Mouse (Mus musculus) retina, postnatal 1 day (tissue): Measurements from ENCODE around the gene Prps1l3.
"Not testable (repeated sequence)": the region's sequence is repeated elsewhere in the genome, so short reads cannot be mapped to it uniquely, and the experiment has no call there.

Experiments
- DNase-seq: peaks from one replicate; pipeline ENCODE4 v3.0.0-alpha.2; 2012

Prps1l3 gene

DNA sequence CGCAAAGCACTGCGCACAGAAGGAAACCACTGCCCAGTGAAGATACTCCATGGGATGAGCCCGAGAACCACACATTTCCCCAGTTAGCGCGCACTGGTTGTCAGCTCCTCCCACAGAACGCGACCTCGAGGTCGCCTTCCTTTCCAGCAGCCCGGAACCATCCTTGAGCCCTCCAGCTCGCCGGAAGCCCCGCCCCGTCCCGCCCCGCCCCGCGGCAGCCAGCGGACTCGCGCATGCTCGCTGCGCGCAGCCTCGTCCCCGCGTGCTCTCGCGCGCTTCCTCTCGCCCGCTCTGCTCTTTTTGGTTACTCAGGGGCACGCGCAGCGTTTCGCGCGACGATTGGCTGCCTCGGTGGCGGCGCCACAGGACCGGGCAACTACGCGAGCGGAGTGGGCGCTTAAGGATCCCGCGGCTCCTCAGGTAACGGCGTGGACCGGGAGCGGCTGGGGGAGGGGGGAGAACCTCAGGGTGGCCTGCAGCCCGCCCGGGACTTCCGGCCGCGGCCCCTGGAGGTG lies at the start of gene Prps1l3, which contains the start of gene Mipol1:
Prps1l3 (plus strand) TSS at position 221 of the 515 bp plus-strand sequence.
Mipol1 (plus strand) TSS at position 236 of the 515 bp plus-strand sequence.
- peak; percentile 96 for DNase-seq

DNA sequence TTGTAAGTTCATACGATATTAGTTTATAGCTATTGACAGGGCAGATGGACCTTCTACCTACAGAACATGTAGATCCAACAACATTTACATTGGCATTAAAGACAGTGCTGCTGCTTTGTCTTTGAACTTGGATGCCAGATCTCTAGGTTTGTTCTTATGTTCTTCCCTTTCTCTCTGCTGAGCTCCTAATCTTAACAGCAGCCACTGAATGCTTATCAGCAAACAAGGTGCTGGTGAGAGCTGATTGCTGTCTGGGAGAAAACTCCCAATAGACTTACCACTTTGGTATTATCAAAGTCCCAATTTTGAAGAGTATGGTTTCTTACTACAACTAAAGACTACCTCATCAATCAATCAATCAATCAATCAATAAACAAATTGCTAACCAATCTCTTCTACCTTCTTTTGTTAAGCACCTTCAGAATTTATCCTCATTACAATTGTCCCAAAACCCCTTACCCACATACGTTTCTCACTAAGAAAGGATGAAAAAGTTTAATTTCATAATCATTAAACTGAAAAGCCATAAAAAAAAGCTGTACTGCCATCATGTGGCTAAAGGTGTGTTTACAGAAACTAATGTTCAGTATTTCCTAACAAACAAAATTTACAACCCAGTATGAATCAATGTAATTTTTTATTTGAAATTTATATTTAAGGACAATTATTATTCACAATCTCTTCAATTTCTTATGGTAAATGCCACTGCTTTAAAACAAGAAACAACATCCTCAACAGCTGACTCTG lies 45.6 kb upstream of the Prps1l3 start:
- no peak for DNase-seq

DNA sequence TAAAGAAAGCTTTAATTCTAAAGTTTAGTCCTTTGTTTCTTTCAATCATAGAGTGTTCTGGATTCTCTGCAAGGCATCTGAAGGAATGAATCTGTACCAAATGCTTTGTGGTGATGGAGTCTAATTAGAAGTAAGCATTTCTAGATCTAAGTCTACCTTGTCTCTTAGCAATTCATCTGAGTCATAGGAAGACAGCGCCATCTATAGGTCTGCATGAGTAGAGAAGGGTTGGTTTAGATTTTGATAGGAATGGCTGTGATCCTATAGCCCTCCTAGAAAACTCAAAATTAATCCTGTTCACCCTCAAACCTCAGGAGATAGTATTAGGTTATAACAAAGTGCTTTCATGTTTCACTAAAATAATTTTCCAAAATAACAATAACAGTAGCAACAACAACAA lies 44.7 kb upstream of the Prps1l3 start:
- DNase-seq = peak; percentile 57

DNA sequence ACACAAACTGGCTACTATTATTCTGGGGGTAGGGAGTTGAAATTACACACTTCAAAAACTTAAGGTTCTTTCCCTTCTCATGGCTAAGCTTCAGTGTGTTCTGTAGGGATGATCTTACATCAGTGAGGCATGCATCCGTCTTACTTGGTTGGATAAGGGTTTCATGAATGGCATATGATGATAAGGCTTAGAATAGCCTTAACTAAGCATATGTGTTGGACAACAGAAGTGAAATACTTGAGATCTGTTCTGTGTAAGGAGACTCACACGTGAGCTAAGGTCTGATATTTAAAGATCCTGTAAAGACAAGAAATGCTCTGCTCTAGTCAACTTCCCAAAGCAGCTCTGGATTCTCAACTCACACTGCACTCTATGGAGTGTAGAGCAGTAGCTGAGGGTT lies 44.1 kb upstream of the Prps1l3 start:
- no peak for DNase-seq

DNA sequence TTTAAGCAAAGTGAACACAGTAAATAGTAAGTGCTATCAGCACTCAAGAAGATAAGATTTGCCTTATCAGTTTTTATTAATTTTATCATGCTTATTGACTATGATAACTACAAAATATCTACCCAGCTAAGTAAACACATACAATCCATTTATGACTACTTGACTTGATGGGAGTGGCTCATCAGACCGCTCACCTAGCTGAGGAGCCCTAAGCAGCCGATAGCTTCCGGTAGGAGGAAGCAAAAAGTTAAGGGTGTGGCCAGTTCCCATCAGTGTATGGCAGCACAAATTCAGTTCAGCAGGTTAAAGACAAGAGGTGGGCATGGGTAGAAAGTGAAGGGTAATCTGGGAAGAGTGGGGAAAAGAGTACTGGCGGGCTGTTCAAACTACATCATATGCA lies 43.2 kb upstream of the Prps1l3 start:
- DNase-seq = no peak

DNA sequence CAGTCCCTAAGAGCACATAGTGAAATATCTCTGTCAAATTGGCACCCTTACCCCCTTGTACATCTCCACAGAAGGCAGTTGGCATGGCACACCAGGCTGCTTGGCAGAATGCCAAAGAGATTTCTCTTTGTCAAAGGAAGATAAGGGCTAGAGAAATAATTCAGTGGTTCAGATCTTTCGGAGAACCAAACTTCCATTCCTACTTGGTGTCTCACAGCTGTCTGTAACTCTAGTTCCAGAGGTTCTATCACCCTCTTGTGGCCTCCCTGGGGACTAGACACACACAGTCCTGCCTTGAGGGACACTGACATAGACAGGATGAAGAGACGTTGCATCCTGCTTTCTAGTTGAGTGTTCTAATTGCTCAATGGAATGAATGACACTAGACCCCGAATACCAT lies 35.6 kb upstream of the Prps1l3 start:
- DNase-seq = peak; percentile 68

DNA sequence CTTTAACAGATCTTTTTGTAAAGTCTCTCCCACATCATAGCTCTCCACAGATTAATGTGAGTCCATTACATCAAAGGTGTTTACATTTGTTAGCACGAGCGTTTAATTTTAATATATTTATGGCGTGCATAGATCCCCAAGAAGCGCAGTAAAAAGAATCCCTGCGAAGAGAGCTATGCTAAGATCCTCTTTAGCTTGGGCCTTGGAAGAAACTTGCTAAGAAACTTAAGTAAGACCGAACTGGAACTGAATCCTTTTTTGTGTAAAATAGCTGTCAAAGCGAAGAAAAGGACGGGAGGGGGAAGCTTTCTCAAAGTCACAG lies 34.0 kb upstream of the Prps1l3 start:
- no peak for DNase-seq

DNA sequence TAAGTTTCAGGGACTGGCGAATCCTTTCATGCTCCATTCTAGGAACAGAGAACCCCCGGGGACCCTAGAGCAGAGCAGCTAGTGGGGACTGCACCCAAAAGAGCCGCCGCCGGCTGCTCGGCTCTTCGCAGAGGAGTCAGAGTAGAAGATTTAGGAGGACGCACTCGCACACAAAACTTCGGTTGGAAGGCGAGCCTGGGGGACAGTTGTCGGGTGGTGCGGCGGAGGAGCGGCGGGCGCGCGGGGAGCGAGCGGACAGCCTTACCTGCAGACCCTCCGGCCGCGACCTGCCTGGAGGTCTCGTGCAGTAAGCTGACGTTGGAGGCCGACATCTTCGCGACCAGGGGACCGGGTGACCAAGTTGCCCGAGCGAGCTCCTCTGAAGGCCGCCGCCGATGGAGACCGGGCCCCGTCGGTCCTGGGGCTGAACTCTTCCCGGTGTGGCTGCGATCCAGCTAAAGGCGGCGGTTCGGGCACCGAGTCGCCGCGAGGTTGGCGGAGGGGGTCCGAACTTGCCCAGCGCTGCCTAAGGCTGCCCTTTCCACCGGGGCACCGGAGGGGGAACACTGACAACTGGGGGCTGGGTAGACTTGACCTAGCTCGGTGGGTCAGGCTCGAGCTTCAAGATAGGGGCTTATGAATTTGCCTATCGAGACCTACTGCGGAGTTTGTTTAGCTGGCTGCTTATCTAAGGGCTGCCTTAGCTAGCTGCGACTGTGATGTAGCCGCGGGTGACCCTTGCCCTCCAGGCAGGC lies 33.4 kb upstream of the Prps1l3 start:
- DNase-seq = peak; percentile 46

DNA sequence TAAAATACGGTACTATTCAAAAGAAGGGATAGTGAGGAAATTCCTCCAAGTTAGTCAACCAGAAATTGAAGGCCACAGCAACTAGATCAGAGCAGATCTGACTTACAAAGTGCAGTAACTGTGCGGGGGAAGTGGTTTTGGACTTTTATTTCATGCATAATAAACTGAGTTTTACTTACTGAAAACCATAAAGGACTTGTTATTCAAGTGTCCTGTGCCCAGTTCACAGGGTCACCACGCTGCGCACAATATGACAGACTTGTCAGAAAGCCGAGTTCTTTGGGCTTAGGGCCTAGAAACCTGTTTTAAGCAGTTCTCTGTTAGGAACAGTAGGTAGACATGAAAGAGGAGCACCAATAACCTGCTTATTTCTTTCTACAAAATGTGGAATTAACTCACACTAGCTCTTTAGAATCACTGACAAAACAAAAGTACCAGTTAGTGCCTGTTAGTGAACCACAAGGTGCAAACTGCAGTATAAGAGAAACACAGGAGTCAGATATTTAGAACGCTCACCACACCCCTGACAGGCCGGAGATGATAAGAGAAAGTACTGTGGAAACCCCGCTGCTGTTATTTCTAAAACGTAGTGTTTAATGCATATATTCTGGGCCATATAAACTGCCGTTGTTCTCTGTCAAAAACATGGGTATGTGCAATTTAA lies 32.7 kb upstream of the Prps1l3 start, which contains the start of gene Slc25a21:
Slc25a21 (minus strand) TSS at position 110 of the 664 bp plus-strand sequence.
- no peak for DNase-seq

DNA sequence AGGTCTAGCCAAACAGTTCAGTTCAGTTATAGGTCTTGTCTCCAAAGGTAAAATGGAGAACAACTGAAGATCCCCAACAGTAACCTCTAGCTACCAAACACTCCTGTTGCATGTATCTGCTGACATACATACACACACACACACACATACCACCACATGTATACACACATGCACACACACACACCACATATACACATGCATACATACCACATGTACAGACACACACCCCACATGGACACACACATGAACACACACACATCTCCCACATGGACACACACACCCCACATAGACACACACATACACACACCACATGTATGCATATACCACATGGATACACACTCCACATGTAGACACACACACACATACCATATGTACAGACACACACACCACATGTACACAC lies 31.9 kb upstream of the Prps1l3 start:
- no peak for DNase-seq

DNA sequence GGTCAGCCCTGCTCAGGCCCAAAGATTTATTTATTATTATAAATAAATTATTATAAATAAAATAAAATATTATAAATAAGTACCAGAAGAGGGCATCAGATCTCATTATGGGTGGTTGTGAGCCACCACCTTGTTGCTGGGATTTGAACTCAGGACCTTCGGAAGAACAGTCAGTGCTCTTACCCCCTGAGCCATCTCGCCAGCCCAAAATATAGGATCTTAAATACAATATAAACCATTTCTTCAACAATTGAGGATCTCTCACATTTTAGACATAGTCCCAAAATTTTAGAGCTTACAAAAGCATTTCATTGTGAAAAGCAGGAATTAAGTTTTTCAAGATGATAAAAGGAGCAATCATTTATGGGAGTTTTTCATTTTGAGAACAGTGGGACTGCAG lies 30.8 kb upstream of the Prps1l3 start:
- no peak for DNase-seq

DNA sequence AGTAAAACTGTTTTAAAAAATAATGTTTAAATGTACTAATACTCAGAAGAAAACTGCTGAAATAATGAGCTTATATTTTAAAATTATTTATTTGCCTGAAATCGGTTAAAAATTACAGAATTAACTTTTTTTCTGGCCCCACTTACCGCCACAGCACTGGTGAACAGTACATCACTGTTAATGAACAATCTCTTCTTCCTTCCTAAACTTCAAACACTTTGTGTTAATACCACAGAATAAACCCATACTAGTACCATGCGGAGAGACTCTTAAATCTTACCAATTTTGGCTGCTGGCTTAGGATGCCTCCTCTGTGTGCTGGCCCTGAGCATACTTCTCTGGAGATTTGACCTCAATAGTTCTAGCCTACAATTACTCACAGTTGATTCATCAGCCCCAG lies 28.3 kb upstream of the Prps1l3 start:
- no peak for DNase-seq

DNA sequence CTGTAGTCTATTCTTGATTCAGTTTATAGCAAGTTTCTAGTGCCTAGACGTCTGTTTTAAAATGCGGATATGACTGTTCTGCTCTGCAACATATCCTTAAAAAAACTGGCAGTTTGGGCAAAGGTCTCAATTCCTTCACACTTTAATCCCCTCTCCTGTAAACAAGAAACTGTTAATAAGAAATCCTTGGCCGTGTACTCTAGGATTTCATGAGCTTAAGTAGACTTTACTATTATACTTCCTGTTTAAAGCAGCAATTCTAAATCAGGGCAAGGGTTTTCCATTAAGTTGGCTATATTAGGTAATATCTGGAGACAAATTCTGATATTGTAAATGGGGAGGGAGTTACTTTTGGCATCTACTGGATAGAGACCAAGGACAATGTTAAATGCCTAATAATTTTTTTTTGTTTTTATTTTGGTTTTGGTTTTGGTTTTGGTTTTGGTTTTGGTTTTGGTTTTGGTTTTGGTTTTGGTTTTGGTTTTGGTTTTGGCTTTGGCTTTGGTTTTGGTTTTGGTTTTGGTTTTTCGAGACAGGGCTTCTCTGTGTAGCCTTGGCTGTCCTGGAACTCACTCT lies 25.8 kb upstream of the Prps1l3 start:
- no peak for DNase-seq

DNA sequence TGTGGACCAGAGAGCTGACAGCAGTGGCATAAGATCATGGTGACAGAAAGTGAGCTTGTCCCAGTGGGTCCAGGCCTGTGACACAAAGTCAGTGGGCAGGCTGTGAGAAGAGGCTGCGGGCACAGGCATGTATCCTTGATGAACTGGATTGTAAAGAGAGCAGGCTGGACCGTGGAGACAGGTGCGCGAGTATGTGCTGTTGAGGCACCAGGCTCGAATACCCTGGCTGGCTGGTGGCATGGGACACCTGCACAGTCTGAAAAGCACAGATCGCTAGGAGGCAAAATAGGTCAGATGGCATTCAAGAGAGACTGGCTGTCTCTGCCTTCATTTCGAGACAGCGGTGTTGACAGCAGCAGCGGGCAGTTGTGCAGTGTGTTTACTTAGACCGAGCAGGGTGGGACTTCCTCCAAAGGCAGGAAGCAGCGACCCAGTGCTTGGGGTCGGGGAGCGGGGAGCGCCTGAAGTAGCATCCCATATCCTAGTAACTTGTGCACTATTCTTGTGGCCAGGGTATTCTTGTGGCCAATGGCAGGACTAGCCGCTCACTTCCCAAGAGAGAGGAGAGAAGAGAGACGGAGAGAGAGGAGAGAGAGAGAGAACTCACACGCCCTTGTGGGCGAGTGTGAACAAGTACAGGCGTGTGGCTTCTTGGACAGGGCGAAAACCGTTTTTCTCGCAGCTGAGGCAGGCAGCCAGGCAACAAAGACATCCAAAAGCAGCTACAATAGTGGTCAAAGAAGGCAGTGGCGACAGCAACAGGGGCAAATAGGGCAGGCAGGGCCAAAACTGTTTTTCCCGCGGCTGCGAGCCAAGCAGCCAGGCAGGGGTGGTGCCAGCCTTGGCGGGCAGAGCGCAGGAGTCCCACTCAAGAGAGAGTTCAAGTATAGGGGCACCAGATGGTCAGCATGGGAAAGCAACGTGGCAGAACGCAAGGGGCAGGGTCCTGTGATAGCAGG lies 18.6 kb upstream of the Prps1l3 start:
- peak; percentile 57 for DNase-seq

DNA sequence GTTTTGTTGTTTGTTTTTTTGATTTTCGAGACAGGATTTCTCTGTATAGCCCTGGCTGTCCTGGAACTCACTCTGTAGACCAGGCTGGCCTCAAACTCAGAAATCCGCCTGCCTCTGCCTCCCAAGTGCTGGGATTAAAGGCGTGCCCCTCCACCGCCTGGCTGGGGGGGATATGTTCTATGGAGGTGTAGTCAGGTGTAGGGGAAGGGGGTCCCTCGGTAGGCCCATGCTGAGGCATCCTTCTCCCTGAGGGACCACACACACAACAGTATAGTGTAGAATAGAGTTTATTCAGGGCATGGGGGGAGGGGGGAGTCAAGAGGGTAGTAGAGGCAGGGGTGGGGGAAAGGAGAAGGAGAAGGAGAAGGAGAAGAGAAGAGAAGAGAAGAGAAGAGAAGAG lies 17.7 kb upstream of the Prps1l3 start:
- not testable (repeated sequence) for DNase-seq

DNA sequence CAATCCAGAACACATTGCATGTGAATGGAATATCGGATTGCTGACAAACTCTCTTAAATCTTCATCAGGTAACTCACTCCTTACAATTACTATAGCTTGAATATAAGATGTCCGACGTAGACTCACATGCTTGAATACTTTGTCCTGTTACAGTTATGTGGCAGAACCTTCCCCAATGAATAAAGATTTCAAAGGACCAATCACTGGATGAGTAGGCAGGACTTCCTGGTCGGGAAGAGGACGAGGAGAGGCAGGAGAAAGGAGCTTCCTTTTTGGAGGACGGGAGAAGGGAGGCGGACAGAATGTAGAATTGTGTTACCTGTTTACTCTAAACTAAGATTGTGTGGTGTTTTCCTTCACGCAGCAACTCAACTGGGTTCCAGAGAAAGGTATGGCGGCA lies 3.8 kb upstream of the Prps1l3 start:
- no peak for DNase-seq

DNA sequence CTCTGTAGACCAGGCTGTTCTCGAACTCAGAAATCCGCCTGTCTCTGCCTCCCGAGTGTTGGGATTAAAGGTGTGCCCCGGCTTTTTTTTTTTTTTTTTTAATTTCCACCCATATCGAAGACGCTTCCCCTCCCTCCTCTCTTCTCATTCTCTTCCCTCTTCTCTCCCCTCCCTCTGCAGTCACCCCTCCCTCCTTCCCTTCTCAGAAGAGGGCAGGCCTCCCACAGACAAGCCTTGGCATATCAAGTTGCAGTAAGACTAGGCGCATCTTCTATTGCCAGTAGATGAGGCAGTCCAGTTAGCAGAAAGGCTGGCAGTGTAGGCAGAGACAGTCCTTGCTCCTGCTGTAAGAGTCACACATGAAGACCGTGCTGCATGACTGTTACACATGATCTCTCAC lies 2.4 kb upstream of the Prps1l3 start:
- DNase-seq = no peak

DNA sequence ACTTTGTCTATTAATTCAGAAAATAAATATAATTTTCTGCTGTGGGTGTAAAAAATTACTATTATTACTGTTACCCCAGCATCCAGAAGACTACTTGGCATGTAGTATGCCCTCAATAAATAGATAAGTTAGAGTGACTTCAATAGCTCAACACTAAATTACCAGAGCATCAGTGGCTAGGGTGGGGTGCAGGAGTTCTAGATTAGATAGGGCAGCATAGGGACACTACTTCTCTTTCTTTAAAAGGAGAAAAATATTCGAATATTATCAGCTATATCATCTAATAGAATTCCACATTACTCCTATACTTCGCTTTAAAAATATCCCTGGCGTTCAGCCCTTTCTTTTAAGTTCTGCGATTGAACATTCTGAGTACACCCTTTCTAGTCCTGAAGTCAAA lies 509 bp upstream of the Prps1l3 start:
- DNase-seq = no peak

DNA sequence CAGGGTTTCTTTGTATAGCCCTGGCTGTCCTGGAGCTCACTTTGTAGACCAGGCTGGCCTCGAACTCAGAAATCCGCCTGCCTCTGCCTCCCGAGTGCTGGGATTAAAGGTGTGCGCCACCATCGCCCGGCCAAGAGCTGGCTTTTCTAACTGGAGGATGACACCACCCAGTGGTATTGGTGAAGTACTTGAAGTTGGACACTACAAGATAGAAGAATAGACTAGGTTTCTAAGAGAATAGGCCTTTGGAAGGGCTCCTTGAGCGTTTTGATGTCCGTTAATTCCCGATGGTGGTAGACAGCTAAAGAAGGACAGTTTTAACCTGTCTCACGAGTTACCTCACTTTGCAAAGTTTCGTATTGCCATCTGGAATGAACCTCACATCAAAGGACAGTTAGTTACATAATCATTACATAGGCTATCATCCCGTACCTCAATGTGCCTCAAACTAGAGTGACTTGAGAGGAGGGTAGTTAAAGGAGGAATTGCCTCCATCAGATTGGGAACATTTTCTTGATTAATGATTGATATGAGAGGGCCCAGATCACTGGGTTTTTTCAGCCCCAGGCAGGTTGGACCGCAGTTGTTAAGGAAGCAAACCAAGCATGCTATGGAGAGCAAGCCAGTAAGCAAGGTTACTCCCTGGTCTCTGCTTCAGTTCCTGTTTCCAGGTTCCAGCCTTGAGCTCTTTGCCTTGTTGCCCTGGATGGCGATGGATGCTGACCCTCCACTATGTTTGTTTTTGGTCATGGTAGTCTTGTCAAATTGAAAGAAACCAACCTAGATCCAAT lies 1.1 kb downstream of the Prps1l3 start:
- peak; percentile 48 for DNase-seq

DNA sequence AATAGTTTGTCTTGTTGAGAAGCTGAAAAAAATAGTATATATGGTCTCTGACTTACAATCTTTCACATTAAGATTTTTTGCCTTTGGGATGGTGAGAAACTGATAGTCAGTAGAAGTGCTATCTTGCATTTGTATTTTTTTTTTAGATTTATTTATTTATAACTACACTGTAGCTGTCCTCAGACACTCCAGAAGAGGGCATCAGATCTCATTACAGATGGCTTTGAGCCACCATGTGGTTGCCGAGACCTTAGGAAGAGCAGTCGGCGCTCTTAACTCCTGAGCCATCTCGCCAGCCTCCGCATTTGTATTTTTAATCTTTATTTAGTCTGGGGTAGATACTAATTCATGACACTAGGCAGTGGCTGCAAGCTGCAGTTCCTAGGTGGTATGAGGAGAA lies 3.2 kb downstream of the Prps1l3 start:
- no peak for DNase-seq
